Mouse (Mus musculus): Measurements from ENCODE around the gene Zc3h12d. TPM values are rescaled to one million over a fixed set of nuclear protein-coding genes. Genes with fewer than 3 reads are reported as not detected.

Zc3h12d gene
- polyA plus RNA-seq, 1 experiment from 2014 or later = 0.05 TPM

DNA sequence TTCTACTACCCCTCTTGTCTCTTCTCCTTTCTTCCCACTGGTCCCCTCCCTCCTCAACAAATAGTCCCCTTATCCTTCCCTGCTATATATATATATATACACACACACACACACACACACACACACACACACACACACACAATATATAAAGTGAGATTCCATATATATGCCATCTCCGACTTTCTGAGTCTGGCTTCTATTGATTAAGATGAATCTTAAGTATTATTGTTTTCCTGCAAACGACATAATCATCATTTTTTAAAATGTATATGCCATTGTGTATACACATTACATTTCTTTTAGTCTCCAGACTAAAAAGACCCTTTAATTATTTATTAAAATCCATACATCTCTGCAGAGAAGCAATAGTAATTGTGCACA lies 8.1 kb downstream of the Zc3h12d start:
- no peak overlapping the region for H3K4me2 ChIP-seq (replicated peaks)
- H3K4me3 ChIP-seq = no peak overlapping the region
- no peak for ATAC-seq (ENCODE audit: insufficient number of reproducible peaks, insufficient read depth, low FRiP score, low TSS enrichment)
- H3K36me3 ChIP-seq = no peaks in the 10 kb centered on the region
- H3K9me3 ChIP-seq = no peaks in the 10 kb centered on the region
- H3K27ac ChIP-seq = no peak overlapping the region
- H3K4me1 ChIP-seq = 0 out of 2 replicates have a peak, but pooled peaks cover 3% of the 10 kb centered on the region
- H3K9ac ChIP-seq = no peak overlapping the region
- WGBS = 85% methylated on average over 2 of the region's 2 CpGs
- H3K27me3 ChIP-seq = no peaks in the 10 kb centered on the region

DNA sequence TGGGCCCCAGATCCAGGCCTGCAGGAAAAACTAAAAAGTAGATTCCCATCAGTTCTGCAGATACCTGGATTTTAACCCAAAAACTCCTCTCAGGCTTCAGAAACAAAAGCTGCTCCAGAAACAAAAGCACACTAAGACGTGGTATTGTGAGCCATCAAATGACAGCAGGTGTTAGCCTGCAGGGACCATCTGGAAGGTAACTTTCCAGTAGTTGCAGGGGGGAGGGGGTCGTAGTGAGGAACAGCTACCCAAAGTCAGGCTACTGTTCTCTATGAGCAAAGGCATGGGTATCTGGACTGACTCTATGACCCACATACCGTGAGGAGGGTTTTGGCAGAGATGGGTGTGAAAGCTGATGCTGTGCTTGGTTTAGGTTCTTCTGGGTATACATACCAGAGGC lies 8.5 kb downstream of the Zc3h12d start:
- Histone ChIP-seq H3K27ac (no peak overlapping the region), H3K4me1 (0 out of 2 replicates have a peak, but pooled peaks cover 3% of the 10 kb centered on the region), H3K4me2 (replicated peaks) (no peak overlapping the region), H3K9me3 (no peaks in the 10 kb centered on the region), H3K4me3 (no peak overlapping the region), H3K9ac (no peak overlapping the region), H3K36me3 (no peaks in the 10 kb centered on the region), H3K27me3 (no peaks in the 10 kb centered on the region)
- 50% methylated on average over 3 of the region's 3 CpGs for WGBS
- no peak for ATAC-seq (ENCODE audit: insufficient number of reproducible peaks, insufficient read depth, low FRiP score, low TSS enrichment)

- no peak overlapping the region for H3K27ac ChIP-seq
- no peaks in the 10 kb centered on the region for H3K27me3 ChIP-seq
- H3K9ac ChIP-seq = no peak overlapping the region
- 78% methylated on average over 14 of the region's 14 CpGs for WGBS
- H3K36me3 ChIP-seq = no peaks in the 10 kb centered on the region
- no peak overlapping the region for H3K4me2 ChIP-seq (replicated peaks)
- H3K4me3 ChIP-seq = no peak overlapping the region
- H3K4me1 ChIP-seq = 0 out of 2 replicates have a peak, but pooled peaks cover 3% of the 10 kb centered on the region
- ATAC-seq (ENCODE audit: insufficient number of reproducible peaks, insufficient read depth, low FRiP score, low TSS enrichment) = no peak
- no peaks in the 10 kb centered on the region for H3K9me3 ChIP-seq
These were observed 9.4 kb downstream of the Zc3h12d start for GRCm38 (mm10) chr10:7841571-7842080.

DNA sequence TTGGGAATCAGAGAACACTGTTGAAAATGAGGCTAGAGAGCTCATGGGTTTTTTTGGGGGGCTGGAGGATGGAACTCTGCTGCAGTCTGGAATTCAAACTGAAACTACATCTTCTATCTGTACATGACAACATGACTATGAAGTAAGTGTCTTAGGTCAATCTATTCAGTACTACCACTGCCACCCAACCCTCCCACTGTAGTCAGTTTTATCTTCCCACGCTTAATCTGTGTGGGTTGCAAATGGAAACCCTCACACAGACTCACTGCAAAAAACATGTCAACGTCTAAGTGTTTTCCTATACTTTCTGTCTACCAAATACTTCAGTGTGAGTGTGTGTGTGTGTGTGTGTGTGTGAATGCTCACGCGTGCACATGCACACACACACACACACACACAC lies 10.9 kb downstream of the Zc3h12d start:
- no peak for ATAC-seq (ENCODE audit: insufficient number of reproducible peaks, insufficient read depth, low FRiP score, low TSS enrichment)
- WGBS = 86% methylated on average over 4 of the region's 4 CpGs
- 0 out of 2 replicates have a peak, but pooled peaks cover 3% of the 10 kb centered on the region for H3K4me1 ChIP-seq
- H3K27ac ChIP-seq = no peak overlapping the region
- H3K9me3 ChIP-seq = no peaks in the 10 kb centered on the region
- no peaks in the 10 kb centered on the region for H3K36me3 ChIP-seq
- H3K27me3 ChIP-seq = no peaks in the 10 kb centered on the region
- H3K4me3 ChIP-seq = no peak overlapping the region
- no peak overlapping the region for H3K4me2 ChIP-seq (replicated peaks)
- no peak overlapping the region for H3K9ac ChIP-seq

DNA sequence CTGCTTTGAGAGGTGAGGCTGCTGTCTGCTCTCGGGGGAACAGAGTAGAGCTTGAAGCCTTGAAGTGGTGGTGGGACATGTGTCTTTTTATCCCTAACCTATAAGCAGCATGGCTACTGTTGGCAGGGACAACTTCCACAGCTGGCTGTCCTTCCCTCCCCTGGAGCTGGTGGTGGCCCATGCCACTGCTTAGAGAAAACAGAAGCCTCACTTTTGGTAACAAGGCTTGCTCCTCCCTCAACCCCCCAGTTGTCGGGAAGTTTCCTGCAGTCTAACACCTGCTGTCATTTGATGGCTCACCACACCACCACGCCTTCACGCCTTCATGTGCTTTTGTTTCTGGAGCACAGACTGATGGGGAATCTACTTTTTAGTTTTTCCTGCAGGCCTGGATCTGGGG lies 11.9 kb downstream of the Zc3h12d start:
- Histone ChIP-seq H3K27ac (no peak overlapping the region), H3K9me3 (no peaks in the 10 kb centered on the region), H3K4me3 (no peak overlapping the region), H3K27me3 (no peaks in the 10 kb centered on the region), H3K4me1 (no peaks in the 10 kb centered on the region), H3K9ac (no peak overlapping the region), H3K4me2 (replicated peaks) (no peak overlapping the region), H3K36me3 (no peaks in the 10 kb centered on the region)
- WGBS = 77% methylated on average over 4 of the region's 4 CpGs
- ATAC-seq (ENCODE audit: insufficient number of reproducible peaks, insufficient read depth, low FRiP score, low TSS enrichment) = no peak

- no peak overlapping the region for H3K4me2 ChIP-seq (replicated peaks)
- WGBS = 74% methylated on average over 8 of the region's 8 CpGs
- H3K27me3 ChIP-seq = no peaks in the 10 kb centered on the region
- H3K27ac ChIP-seq = no peak overlapping the region
- H3K9ac ChIP-seq = no peak overlapping the region
- H3K4me1 ChIP-seq = no peaks in the 10 kb centered on the region
- no peak overlapping the region for H3K4me3 ChIP-seq
- no peaks in the 10 kb centered on the region for H3K9me3 ChIP-seq
- no peaks in the 10 kb centered on the region for H3K36me3 ChIP-seq
- ATAC-seq (ENCODE audit: insufficient number of reproducible peaks, insufficient read depth, low FRiP score, low TSS enrichment) = no peak
These were observed 12.9 kb downstream of the Zc3h12d start for GRCm38 (mm10) chr10:7845136-7845535.

GRCm38 (mm10) chr10:7845991-7846390 lies 13.7 kb downstream of the Zc3h12d start:
- H3K4me2 ChIP-seq (replicated peaks) = no peak overlapping the region
- no peak overlapping the region for H3K4me3 ChIP-seq
- 84% methylated on average over 4 of the region's 4 CpGs for WGBS
- no peaks in the 10 kb centered on the region for H3K9me3 ChIP-seq
- no peaks in the 10 kb centered on the region for H3K27me3 ChIP-seq
- no peak for ATAC-seq (ENCODE audit: insufficient number of reproducible peaks, insufficient read depth, low FRiP score, low TSS enrichment)
- H3K9ac ChIP-seq = no peak overlapping the region
- H3K27ac ChIP-seq = no peak overlapping the region
- H3K4me1 ChIP-seq = no peaks in the 10 kb centered on the region
- no peaks in the 10 kb centered on the region for H3K36me3 ChIP-seq

- no peak overlapping the region for H3K27ac ChIP-seq
- ATAC-seq (ENCODE audit: insufficient number of reproducible peaks, insufficient read depth, low FRiP score, low TSS enrichment) = no peak
- no peaks in the 10 kb centered on the region for H3K36me3 ChIP-seq
- H3K9ac ChIP-seq = no peak overlapping the region
- no peak overlapping the region for H3K4me2 ChIP-seq (replicated peaks)
- WGBS = 82% methylated on average over 2 of the region's 2 CpGs
- no peaks in the 10 kb centered on the region for H3K27me3 ChIP-seq
- H3K9me3 ChIP-seq = no peaks in the 10 kb centered on the region
- no peak overlapping the region for H3K4me3 ChIP-seq
- H3K4me1 ChIP-seq = no peaks in the 10 kb centered on the region
These were observed 14.9 kb downstream of the Zc3h12d start for GRCm38 (mm10) chr10:7847166-7847605.

DNA sequence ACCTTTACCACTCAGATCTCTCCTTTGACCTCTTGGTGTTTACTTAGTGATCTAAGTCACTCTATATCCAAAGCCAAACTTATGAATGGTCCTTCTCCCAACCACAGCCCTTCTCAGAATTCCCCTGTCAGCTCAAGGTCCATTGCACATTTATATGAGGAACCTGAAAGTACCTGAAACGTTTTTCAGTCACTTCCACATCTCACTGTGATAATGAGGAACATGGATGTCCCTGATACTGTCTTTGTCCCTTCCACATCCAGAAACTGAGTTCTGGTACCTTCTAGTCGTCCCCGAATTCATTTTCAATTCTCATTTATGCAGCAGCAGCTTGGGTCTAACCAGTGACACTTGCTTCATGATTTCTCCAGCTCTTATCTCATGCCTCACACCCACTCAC lies 19.6 kb downstream of the Zc3h12d start:
- H3K9ac ChIP-seq = no peak overlapping the region
- H3K4me2 ChIP-seq (replicated peaks) = no peak overlapping the region
- 69% methylated on average over 3 of the region's 3 CpGs for WGBS
- no peak for ATAC-seq (ENCODE audit: insufficient number of reproducible peaks, insufficient read depth, low FRiP score, low TSS enrichment)
- H3K27ac ChIP-seq = no peak overlapping the region
- H3K4me3 ChIP-seq = no peak overlapping the region
- no peaks in the 10 kb centered on the region for H3K4me1 ChIP-seq
- no peaks in the 10 kb centered on the region for H3K27me3 ChIP-seq
- no peaks in the 10 kb centered on the region for H3K9me3 ChIP-seq
- H3K36me3 ChIP-seq = no peaks in the 10 kb centered on the region

DNA sequence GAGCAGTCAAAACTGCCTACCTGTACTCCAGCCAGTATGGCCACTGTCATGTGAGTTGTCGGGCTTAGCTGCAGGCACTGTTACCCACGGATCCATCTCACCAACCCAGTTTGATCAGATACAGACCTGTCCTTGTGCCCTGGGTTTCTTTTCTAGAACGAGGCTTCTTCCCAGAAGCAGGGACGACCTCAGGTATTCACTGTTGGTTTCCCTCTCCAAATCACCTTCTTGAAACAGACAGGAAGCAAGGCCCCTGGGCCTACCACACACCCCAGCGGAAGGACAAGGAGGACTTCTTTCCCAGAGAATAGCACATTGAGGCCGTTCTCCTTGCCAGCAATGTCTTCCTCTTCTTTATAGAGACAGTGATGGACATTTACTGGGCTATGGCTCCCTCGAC lies 28.2 kb downstream of the Zc3h12d start:
- Histone ChIP-seq H3K27me3 (no peaks in the 10 kb centered on the region), H3K4me3 (no peak overlapping the region), H3K36me3 (no peaks in the 10 kb centered on the region), H3K27ac (no peak overlapping the region), H3K4me1 (no peaks in the 10 kb centered on the region), H3K9ac (no peak overlapping the region), H3K4me2 (replicated peaks) (no peak overlapping the region), H3K9me3 (no peaks in the 10 kb centered on the region)
- 84% methylated on average over 7 of the region's 7 CpGs for WGBS
- no peak for ATAC-seq (ENCODE audit: insufficient number of reproducible peaks, insufficient read depth, low FRiP score, low TSS enrichment)

DNA sequence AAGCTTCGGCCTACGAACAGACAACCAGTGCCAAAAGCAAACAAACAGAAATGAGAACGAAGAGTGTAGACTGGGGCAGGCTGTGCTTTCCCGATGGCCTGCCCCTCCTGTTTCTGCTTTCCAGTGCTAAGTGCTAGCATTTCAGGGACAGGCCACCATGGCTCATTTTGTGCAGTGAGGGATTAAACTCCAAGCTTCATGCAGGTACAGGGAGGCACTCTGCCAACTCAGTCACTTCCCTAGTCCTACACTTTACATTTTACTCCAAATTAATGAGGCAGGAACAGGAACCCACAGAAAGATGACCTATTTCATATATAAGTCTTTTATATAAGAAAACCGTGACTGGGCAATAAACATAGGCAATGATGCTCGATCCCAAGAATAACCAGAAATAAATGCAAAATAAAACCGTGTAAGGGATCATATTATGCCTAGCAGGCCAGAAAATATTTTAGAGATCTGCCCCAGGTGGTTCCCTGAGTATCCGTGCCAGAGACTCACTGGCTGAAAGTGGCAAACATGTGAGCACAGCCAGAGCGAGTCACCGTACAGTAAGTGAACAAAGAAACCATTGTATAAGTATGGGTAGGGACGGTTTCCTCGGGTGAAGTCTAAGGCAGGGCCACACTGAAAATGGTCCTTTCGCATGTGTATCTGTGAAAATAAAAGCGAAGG lies 29.1 kb downstream of the Zc3h12d start:
- Histone ChIP-seq H3K36me3 (no peaks in the 10 kb centered on the region), H3K9me3 (no peaks in the 10 kb centered on the region), H3K4me1 (no peaks in the 10 kb centered on the region), H3K9ac (no peak overlapping the region), H3K4me3 (no peak overlapping the region), H3K4me2 (replicated peaks) (no peak overlapping the region), H3K27ac (0 out of 2 replicates have a peak overlapping the region, but pooled peaks have one; percentile 30), H3K27me3 (peaks cover 4% of the 10 kb centered on the region)
- WGBS = 66% methylated on average over 14 of the region's 14 CpGs
- ATAC-seq (ENCODE audit: insufficient number of reproducible peaks, insufficient read depth, low FRiP score, low TSS enrichment) = no peak

DNA sequence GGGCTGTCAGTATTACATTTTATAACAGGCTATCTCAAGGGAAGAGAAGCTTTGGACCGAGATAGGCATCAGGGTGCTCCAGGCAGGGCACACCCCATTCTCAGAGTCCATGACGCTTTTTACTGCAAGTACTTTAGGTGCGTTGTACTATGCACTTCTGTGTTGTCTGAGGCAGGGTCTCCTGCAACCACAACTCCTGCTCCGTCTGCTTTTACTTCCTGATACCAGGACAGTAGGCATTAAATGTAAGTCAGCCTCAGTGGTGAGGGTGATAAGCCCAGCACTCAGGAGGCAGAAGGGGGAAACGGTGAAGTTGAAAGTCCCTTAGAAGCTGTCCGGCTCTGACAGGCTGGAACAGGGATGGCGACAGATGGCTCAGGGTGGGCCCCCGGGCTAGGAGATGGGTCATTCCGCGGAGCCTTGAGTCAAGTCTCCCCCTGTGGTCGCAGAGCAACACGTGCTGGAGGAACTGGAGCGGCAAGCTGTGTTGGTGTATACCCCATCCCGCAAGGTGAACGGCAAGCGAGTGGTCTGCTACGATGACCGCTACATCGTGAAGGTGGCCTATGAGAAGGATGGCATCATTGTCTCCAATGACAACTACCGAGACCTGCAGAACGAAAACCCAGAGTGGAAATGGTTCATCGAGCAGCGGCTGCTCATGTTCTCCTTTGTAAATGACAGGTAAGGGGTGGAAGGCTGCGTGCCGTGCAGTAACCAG lies 29.8 kb downstream of the Zc3h12d start:
- no peak for ATAC-seq (ENCODE audit: insufficient number of reproducible peaks, insufficient read depth, low FRiP score, low TSS enrichment)
- Histone ChIP-seq H3K4me3 (no peak overlapping the region), H3K4me2 (replicated peaks) (no peak overlapping the region), H3K4me1 (no peaks in the 10 kb centered on the region), H3K36me3 (no peaks in the 10 kb centered on the region), H3K9ac (no peak overlapping the region), H3K9me3 (no peaks in the 10 kb centered on the region), H3K27ac (0 out of 2 replicates have a peak overlapping the region, but pooled peaks have one; percentile 30), H3K27me3 (peaks cover 10% of the 10 kb centered on the region)
- 90% methylated on average over 25 of the region's 25 CpGs for WGBS

Measured in embryonic facial prominence, embryonic 12.5 days (tissue).